Mouse (Mus musculus) 3T3-L1 (cell line): ENCODE results near the gene Map3k13.
A peak's percentile ranks its signal among the peaks of the same experiment; 100 is the strongest.
"Not testable (repeated sequence)": the region's sequence is repeated elsewhere in the genome, so short reads cannot be mapped to it uniquely, and the experiment has no call there.

ENCODE experiments used
- DNase-seq: peaks from one replicate; pipeline ENCODE4 v3.0.0-alpha.2; 2015; ENCODE audit warnings: low read depth, low spot score

Map3k13 gene

DNA sequence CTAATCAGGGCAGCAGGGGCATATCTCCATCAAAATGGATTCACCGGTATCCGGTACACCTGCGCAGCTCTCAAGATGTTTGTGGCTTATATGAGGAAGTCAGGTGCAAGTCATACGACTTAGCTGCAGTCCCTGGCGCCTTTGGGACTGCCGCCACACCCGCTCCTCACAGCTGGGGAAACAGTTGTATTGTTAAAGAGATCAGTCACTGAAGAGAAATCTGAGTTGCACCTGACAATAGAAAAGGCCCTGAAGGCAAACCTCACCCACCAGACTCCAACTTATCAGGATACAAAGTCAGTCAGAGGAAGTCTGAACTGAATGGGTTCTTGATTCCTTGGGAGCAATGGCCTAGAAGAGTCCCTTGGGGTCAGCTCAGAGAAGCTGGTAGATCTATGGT lies 13.6 kb downstream of the Map3k13 start:
- DNase-seq: not testable (repeated sequence)

DNA sequence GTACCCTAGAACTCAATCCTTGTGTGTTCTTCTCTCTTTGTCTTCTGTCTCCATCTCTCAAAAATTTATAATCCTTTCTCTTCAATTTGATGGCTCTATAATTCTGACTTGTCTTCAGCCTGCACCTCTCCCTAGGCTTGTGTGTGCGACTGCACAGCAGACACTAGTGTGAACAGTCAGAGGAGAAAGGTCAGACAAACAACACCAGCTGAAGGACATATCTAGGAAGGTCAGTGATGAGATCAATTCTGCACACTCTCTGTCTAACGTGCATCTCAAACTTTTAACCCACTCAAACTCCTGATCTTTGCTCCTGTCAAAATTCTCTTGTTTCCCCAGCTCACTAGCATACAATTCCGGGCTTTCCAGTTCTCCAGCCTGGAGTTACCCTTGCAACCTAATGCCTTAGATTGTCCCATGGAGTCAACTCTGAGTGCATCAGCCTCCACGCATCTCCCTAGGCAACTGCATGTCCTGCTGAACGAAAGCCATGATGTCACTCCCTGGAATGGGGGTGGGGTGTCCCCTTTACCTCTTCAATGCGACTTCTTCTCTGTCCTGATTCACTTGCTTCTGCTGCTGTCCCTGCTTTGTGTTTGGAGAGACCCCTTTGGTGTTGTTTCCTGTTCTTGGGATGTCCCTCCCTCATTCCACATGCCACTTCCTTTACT lies 19.2 kb downstream of the Map3k13 start:
- no peak for DNase-seq

DNA sequence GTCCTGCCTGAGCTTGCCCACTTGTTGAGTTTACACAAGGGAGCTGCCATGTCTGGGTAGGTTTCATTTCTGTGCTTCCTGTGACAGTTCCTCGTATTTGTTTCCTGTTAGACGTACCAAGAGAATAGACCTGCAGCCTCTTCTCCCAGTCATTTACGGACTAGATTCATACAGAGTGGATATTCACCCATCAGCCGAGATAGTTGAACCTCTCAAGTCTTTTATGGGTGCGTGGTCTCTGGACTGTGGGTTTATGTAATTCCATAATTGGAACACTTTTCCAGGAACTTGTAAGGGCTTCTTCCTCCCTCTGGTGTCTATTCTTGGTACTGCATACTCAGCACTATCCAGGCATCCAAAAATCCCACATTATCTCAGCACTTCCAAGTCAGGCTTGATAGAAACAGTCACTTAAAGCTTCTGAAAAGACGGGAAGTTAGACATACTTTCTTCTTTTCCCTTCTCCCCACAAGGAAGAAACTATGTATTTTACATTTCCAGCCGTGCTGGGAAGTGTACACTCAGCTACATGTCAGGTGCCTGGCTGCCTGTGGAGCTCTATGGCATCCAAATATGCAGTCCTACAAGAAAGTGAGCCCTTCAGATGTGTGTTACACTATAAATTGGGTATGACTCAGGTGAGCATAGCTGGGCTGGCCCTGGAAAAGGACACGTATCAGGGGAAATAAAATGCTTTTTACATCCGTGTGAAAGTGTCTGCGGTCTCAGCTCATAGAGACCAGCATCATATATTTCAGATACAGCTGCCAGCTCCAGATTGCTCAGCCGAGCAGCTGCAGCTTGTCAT lies 20.9 kb downstream of the Map3k13 start:
- peak; percentile 87 for DNase-seq

DNA sequence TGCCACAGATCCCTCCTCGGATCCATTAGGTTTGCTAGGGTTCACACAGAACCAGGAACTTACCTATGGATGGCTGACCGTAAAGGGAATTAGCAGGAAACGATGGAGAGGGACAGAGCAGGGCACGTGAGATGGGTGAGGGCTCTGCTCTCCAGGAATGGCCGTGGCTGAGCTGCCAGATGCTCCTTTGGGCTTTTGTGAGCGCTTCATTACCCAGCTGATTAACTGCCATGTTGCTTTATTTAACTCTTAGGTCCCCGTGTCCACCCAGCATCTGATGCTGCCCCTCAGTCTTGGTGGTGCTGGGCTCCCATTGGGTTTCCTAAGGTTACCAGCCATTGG lies 21.5 kb downstream of the Map3k13 start:
- no peak for DNase-seq

DNA sequence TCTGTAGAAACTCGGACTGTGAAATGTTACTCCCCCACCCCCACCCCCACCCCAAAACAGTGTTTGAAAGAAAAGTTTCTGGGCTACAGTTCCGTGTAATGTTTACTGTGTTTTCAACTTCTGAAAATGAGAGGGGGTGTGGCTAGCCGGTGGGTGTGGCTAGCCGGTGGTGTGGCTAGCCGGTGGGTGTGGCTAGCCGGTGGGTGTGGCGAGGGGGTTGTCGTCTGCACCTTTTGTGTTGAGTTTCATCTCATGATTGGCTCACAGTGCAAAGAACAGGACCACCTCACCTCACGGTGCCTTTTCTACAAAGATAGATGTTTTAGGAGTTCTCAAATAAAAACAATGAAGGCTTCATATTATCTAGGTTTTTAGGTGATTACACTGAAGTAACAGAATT lies 24.0 kb downstream of the Map3k13 start:
- no peak for DNase-seq

DNA sequence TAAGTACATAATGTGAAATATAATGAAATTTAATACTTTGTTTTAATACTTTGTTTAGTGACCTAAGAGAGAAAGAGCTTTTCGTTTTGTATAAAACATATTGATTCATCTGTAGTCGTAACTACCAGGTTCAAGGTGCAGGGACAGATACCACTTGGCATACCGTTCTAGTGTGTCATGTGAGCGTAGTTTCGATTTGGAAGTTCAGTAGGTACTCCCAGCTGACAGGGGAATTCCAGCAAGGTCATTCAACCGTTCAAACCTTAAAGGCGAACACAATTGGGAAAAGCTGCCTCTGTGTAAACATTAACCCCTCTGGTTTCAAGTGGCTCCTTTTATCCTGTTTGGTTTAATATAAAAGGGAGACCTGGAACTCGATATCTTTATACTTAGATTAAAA lies 24.5 kb downstream of the Map3k13 start:
- DNase-seq: peak; percentile 25

DNA sequence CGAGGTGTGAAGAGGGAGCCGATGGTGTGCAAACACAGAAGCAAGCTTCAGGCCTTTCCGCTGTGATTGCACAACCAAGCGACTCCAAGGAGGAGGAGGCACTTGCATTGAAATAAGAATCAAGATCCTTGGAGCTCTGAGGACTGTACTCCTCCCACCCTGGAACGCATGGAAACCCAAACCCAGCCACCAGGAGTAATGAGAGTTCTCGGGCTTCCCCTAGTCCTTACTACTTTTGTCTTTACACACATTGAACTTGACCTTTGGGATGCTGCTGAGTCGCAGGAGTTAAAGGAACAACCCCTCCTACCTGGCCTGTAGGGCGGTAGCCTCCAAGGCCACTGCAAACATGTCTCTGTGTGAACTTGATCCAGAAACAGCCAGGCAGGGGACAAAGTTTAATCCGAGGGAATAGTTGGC lies 31.5 kb downstream of the Map3k13 start:
- DNase-seq: no peak

DNA sequence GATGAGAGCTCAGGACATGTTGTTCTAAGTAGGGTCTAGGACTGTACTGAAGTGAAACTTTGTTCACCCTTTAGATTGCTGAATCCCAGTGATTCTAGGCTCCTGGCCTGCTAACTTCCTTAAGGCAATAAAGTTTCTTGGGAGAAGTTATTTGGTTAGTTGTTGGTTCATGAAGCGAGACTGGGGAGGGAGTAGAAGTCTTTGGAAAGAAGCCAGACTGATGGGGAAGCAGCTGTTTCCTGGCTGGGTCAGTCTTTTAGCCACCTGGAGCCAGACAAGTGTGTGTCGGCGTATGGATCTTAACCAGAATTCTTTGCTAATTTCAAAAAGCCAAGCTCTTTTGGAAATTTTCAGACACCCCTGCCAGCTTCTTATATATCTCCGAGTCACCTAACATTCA lies 33.0 kb downstream of the Map3k13 start:
- DNase-seq: peak; percentile 59

DNA sequence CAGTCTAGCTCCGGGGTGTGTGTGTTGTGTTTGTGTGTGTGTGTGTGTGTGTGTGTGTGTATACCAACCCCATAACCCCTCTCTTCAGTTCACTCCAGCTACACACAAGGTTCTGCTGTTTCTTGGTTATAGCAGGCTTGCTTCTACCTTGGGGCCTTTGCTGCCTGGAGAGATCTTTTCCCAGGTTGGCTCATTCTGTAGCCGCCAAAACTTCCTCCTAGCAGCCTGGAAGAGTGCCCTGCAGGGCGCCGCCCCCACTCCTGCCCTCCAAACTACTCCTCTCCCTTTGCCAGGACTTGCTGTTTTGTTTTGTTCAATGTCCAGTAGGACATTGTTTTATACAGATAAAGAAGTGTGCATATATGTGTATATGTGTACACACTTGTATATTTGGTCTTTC lies 33.4 kb downstream of the Map3k13 start:
- no peak for DNase-seq

DNA sequence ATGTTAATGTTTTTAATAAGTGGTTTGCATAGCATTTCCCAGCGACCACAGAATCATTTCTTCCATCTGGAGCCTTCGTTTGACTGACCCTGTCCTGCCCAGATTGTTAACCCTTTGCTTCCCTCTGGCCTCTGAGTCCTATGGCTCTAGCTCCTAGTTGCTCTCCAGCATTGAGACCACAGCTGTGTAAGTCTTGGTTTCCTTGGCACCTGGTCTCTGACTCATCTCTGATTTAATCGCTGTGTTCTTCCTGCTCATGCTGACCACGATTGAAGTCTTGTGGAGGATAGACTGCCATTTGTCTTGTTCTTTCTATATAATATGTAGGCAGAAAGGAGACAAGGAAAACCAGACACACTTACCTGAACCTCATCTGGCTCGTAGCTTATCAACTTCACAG lies 35.6 kb downstream of the Map3k13 start:
- peak; percentile 84 for DNase-seq

DNA sequence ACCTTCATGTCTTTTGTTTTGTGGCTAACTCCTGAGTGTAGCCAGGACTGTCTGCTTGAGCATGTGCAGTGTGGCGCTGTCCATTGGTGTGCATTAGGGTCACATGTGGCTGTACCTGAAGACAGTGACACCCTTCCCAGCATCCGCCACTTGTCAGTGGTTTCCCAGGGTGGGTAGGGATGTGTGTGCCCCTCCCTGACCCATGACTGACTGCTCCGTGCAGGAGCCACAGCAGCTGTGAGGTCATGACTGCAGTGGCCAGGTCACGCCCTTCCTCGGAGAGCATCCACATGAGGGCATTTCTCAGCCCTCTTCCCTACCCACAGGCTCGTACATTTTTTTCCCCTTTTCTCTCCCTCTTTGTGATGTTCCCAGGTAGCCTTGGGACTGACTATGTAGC lies 36.6 kb downstream of the Map3k13 start:
- no peak for DNase-seq

DNA sequence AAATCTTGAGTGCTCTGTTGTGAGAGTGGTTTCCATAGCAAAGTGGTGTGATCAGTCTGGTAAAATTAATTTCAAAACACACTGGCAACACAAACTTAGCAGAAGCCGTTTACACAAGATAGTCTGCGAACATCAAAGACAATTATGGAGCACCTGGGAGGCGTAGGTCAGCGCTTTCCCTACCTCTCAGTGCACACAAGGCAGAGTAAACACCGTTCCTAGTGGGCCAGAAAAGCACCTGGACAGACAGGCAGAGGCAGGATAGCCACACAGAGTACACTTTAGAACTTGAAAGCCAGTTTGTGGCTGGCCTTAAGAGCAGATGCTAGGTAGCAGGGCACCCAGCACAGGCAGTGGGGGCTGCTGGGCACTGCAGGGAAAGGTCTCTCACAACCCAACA lies 37.6 kb downstream of the Map3k13 start:
- no peak for DNase-seq

DNA sequence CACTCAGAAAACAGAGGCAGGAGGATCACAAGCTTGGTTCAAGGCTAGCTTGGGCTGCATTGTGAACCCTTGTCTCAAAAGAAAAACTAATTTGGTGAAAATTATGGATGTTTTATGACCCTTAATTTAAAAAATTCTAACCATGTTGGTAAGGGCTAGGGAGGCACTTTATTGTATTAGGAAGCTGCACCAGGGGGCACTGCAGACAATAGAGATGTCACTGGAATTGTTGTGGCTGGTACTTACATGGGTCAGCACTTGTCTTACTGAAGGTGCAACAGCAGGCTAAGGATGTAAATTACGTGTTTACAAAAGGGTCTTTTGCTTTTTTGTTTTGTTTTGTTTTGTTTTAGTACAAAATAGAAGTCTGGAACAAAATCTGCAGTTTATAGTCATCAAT lies 39.3 kb downstream of the Map3k13 start:
- peak; percentile 41 for DNase-seq

DNA sequence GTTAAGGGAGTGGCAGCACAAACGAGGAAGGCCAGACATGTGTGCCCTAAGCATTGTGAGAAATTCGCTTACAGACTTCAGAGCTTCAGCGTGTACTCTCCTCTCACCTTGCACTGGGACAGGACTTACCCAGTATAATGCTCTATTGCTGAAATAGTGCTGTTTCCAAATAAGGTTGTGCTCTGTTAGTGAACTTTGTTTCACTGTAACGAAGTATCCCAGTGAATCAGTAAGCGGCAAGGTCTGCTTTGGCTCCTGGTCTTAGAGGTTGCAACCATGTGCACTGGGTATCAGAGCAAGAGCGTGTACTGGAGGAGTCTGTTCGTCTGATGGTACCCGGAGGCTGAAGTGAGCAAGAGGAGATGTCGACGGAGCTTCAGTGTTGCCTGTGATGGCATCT lies 39.8 kb downstream of the Map3k13 start:
- no peak for DNase-seq

DNA sequence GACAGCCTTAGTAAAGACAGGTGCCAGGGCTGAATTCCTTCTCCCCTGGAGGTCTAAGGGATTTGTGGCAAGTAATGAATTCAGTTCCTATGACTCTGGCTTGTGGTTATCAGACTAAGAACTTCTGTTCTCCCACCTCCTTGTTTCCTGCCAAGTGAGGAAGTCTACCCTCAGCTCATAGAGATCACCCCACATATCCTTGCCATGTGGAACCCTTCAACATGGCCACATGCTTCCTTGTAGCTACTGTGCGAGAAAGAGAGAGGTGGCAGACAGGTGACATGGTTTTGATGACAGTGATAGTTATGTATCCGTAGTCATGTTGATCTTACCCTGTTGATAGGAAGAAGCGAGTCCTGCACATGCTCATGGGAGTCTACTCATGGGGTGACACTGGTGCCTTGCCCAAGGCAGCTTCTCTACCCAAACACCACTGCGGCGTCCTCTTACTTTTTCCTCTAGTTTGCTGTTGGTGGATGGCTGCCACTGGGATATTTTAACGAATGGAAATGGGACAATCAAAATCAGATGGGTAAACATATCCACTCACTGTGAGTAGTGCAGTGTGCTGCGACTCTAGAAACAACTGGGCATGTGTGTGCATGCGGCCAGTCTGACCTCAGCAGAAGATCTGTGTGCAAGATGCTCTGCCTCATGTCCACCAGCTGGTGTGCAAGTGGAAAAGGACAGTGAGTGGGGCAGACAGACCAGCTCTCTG lies 40.9 kb downstream of the Map3k13 start:
- DNase-seq: no peak

DNA sequence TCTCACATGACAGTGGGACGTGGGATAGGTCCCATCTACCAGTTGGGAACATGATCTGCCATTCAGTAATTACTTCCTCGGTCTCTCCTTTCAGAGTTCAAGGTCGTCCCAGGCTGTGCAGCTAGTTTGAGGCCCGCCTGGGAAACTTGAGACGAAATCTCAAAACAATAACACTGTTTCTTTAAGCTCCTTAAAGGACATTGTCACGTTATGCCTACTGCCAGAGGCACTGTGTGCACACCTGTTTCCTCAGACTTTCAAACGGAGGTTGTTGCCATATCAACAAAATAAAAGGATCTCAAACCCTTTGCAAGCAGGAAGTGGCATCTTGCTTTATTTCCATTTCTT lies 41.4 kb downstream of the Map3k13 start:
- DNase-seq: no peak

DNA sequence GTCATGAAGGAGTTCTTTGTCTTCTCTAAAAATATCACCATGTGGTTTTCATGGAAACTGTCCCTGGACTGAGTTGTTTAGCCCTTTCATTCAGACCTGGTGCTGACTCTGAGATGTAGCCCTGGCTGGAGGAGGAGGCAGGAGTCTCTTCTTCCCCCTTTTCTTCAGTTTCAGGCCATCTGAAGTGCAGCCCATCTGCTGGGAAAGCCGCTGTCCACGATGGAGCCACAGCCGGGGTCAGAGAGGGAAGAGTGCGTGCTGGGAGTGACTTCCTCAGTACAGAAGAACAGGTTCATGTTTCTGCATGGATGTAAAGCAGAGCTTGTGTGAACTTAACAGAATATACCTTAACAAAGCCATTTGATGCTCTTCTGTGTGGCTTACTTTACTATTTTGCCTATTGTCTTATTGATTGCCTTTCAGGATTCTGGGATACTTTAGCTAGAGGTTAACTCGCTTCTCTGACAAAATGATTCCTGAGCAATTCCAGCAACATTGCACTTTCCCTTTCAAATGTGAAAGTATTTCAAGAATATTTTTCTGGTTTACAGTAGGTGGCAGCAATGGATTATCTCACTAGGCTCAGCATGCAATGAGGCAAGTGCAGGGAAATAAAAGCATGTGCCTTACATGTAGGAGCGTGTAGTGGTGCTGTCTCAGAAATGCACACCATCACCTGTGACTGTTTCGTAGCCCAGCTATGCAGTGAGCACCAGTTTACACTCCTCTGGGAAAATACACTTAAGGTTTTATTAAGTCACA lies 42.3 kb downstream of the Map3k13 start:
- DNase-seq: peak; percentile 77

DNA sequence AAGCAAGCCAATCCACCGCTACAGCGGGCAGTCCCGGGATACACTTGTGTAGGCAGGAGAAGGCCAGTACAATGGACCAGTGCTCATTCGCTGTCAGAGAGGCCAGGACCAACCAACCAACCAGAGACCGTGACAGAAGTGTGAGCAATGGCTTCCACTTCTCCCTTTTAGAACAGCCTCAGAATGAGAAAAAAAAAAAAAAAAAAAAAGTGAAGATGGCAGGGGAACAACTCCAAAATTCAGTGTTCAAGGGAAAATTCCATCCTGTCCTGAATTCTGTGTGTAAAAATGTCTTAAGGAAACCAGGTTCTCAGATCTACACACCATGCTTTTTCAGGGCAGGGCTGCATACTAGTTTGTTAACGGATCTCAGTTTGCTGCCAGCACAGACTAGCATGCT lies 43.5 kb downstream of the Map3k13 start:
- DNase-seq: no peak

DNA sequence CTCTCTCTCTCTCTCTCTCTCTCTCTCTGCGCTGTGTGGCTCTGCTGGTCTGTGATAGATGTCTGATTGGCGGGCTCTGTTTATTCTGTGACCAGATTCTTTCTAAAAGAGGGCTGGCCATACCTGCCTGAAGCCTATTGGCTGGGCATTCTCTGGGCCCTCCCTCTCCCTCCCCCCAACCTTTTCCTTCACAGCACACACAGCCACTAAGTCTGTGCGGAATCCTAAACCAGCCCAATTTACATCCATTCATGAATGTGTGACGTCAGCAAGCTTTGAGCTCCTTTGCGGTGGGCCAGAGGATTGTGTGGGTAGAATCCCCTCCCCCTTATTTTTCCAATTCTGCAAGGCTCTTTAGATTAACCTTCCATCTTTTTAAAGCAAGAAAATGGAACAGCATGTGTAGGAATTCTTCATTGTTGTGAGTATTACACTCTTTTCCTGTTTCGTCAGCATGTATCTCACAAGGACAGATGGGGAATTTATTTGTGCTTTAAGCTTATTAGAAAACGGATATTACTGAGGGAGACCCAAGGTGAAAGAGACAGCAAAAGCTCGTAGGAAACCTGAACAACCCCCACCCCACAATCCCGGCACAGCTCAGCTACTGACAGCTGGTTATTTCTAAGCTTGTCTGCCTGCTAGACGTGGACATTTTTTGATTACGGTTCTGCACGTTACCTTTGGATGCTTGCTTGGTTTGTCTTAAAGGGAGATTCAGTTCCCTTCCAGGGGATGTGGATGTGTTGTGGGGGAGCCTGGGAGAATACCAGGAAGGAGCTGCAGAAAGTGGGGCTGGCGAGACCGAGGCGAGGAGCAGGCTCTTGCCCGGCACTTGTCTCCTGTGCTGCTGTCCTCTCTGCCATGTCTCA lies 51.9 kb downstream of the Map3k13 start:
- peak; percentile 91 for DNase-seq

DNA sequence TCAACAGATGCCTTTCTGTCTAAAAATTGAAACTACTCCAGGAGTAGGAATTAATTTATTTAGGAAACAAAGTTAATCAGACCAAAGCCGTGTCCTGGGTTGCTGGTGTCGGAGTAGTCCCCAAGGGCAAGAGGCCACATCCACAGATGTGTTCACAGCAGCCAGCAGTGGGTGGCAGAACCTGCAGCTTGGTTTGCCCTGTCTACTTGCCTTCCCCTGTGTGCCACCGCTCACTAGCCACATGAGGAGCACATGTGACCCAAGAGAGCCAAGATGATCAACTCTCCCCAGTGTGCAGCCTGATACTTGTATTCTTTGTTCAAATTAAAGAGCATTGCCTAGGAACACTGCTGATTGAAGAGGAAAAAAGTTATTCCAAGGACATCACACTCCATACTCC lies 54.3 kb downstream of the Map3k13 start:
- no peak for DNase-seq

DNA sequence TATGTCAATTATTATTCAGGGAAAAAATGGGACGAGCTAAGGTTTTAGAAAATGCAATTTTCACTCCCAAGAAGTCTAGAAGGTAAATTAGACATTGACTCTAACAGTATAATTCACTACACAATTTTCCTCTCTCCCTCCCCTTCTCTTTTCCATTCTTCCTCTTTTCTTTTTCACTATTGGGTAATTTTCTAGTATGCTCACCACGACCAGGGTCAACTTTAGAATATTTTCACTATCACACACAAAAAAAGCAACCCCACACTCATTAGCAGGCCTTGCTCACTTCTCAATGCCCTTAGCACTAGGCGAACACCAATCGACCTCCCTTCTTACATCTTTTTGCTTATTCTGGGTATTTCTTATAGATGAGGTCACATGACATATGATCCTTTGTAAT lies 54.7 kb downstream of the Map3k13 start:
- DNase-seq: no peak
